Mouse (Mus musculus): ENCODE measurements around the gene Ncf2. TPM values are rescaled to one million over a fixed set of nuclear protein-coding genes. Genes with fewer than 3 reads are reported as not detected.

Ncf2 gene
- polyA plus RNA-seq, 1 experiment: 0.04 TPM

DNA sequence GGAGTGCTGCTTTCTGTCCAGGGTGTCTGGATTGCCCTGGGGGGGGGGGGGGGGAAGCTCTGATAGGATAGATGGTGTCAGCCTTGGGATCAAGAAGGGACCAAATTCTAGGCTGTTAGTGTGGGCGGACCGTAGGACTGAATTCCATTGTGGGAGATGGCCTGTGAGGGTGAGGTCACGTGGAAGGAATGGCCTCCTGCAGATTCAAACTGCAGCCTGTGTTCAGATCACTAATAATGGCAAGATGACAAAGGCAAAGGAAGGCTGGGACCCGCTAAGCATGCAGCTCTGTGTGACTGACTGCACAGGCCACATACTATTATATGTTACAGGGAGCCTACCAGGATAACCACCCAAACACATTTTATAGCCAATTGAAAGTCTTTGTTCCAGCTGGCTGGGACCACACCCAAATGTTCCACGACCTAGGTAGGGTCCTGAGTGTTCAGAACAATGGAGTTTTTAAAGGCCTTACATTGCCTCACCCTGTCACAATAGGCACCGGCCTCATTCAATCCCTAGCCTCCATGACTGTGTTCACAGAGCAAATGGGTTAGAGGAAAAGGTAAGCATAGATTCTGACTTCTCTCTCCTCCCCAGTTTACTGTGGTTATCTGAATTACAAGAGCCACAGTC lies 6.4 kb upstream of the Ncf2 start:
- Histone ChIP-seq H3K36me3 (ENCODE audit: control insufficient read depth, insufficient read depth) (no peaks in the 10 kb centered on the region), H3K79me2 (ENCODE audit: control insufficient read depth, insufficient read depth) (no peaks in the 10 kb centered on the region), H3ac (ENCODE audit: control insufficient read depth, insufficient read length, low read depth) (no peak overlapping the region), H3K79me3 (ENCODE audit: low read depth) (no peaks in the 10 kb centered on the region), H3K27me3 (ENCODE audit: control insufficient read depth, insufficient read depth, insufficient read length) (no peaks in the 10 kb centered on the region), H3K4me3 (ENCODE audit: insufficient read depth, poor library complexity, severe bottlenecking) (no peak overlapping the region)
- TF ChIP-seq MAX (IDR thresholded peaks at IDR 0.05): no peak
- no peak for TF ChIP-seq MYOG (IDR thresholded peaks at IDR 0.05; ENCODE audit: control insufficient read depth, extremely low read depth, insufficient read length)
- TF ChIP-seq MYOD1 (IDR thresholded peaks at IDR 0.05; ENCODE audit: control insufficient read depth, insufficient read length, low read depth): no peak
- TF ChIP-seq USF1 (IDR thresholded peaks at IDR 0.05; ENCODE audit: low read depth): no peak

DNA sequence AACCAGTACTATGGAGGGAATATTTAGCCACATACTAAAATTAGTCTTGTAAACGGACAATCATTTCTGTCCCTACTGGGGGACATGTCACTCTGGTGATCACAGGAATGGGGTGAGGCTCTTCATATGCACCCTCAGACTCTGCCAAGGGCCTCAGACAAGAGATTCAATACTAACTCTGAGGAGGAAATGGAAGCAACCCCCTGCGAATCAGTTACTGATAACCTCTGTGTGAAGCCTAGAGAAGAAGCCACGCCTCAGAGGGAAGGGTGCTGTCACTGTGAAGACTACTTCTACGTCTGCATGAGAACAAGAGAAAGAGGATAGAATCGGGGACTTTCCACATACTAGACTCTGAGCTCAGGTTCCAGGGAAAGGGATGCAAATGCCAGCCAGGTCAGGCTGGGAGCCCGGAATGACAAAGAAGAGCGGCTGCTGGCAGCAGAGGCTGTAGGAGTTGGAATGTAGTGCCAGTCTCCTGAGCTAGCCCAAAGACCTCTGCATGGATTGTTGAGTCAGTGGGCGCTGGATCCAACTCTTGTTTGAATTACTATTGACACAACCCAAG lies 4.2 kb upstream of the Ncf2 start:
- TF ChIP-seq MYOD1 (IDR thresholded peaks at IDR 0.05; ENCODE audit: control insufficient read depth, insufficient read length, low read depth) (no peak), MYOG (IDR thresholded peaks at IDR 0.05; ENCODE audit: control insufficient read depth, extremely low read depth, insufficient read length) (no peak), CEBPB (IDR thresholded peaks at IDR 0.05; ENCODE audit: low read depth) (no peak), MAX (IDR thresholded peaks at IDR 0.05) (no peak), CTCF (IDR thresholded peaks at IDR 0.05; ENCODE audit: control insufficient read depth, insufficient read depth, insufficient read length) (no peak), FOSL1 (IDR thresholded peaks at IDR 0.05; ENCODE audit: insufficient read depth, low read length, poor library complexity, severe bottlenecking) (no peak)
- H3K79me2 ChIP-seq (ENCODE audit: control insufficient read depth, insufficient read depth): no peaks in the 10 kb centered on the region
- H3K4me3 ChIP-seq (ENCODE audit: insufficient read depth, poor library complexity, severe bottlenecking): no peak overlapping the region
- H3ac ChIP-seq (ENCODE audit: control insufficient read depth, insufficient read length, low read depth): no peak overlapping the region
- H3K36me3 ChIP-seq (ENCODE audit: control insufficient read depth, insufficient read depth): no peaks in the 10 kb centered on the region
- no peaks in the 10 kb centered on the region for H3K79me3 ChIP-seq (ENCODE audit: low read depth)
- H3K27me3 ChIP-seq (ENCODE audit: control insufficient read depth, insufficient read depth, insufficient read length): no peaks in the 10 kb centered on the region

DNA sequence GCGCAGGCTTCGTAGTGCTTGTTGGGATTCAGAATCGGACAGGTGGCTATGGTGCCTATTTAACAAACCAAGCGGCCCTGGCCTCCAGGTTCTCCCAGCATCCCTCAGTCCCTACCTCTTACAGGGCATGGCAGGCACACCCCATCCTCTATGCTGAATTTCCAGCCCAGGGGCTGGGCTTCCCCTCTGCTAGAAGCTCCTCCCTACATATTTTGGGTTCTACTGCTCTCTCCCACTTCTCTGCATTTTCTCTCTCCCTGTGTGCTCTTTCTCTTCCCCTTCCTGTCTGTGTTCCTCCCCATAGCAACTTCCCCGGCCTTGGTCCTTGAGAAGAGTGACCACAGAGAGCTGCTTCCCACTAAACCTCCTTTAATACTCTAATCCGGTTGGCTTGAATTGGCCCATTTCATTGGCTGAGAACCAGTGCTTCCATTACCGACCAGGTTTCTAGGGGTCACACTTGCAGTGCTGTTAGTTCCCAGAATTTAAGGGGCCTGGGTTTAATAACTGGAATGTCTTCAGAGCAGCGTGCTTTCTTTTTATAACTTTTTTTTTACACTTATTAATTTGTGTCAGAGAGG lies 3.2 kb upstream of the Ncf2 start:
- no peak for TF ChIP-seq CEBPB (IDR thresholded peaks at IDR 0.05; ENCODE audit: low read depth)
- no peak for TF ChIP-seq CTCF (IDR thresholded peaks at IDR 0.05; ENCODE audit: control insufficient read depth, insufficient read depth, insufficient read length)
- TF ChIP-seq MYOG (IDR thresholded peaks at IDR 0.05; ENCODE audit: control insufficient read depth, extremely low read depth, insufficient read length): no peak
- TF ChIP-seq MAX (IDR thresholded peaks at IDR 0.05): no peak
- no peak for TF ChIP-seq MYOD1 (IDR thresholded peaks at IDR 0.05; ENCODE audit: control insufficient read depth, insufficient read length, low read depth)
- TF ChIP-seq FOSL1 (IDR thresholded peaks at IDR 0.05; ENCODE audit: insufficient read depth, low read length, poor library complexity, severe bottlenecking): no peak
- TF ChIP-seq USF1 (IDR thresholded peaks at IDR 0.05; ENCODE audit: low read depth): no peak
- Histone ChIP-seq H3K27me3 (ENCODE audit: control insufficient read depth, insufficient read depth, insufficient read length) (peaks cover 3% of the 10 kb centered on the region), H3K4me3 (ENCODE audit: insufficient read depth, poor library complexity, severe bottlenecking) (no peak overlapping the region), H3K36me3 (ENCODE audit: control insufficient read depth, insufficient read depth) (no peaks in the 10 kb centered on the region), H3K79me3 (ENCODE audit: low read depth) (no peaks in the 10 kb centered on the region), H3ac (ENCODE audit: control insufficient read depth, insufficient read length, low read depth) (no peak overlapping the region), H3K79me2 (ENCODE audit: control insufficient read depth, insufficient read depth) (no peaks in the 10 kb centered on the region)

DNA sequence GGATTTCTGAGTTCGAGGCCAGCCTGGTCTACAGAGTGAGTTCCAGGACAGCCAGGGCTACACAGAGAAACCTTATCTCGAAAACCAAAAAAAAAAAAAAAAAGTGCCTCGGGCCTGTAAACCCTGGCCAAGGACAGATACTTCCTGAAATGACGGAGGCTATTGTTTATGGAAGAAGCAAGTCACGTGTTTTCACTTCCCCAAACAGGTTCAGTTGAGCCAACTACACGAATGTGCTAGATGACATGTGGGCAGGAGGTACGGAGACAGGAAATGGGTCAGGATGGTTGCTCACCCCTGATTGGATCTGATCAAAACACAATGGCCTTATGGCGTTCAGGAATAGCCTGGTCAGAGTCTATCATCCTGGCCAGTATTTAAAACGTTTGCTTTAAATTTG lies 1.9 kb upstream of the Ncf2 start:
- no peak overlapping the region for H3ac ChIP-seq (ENCODE audit: control insufficient read depth, insufficient read length, low read depth)
- H3K4me3 ChIP-seq (ENCODE audit: insufficient read depth, poor library complexity, severe bottlenecking): no peak overlapping the region
- H3K36me3 ChIP-seq (ENCODE audit: control insufficient read depth, insufficient read depth): no peaks in the 10 kb centered on the region
- H3K79me2 ChIP-seq (ENCODE audit: control insufficient read depth, insufficient read depth): no peaks in the 10 kb centered on the region
- peaks cover 3% of the 10 kb centered on the region for H3K27me3 ChIP-seq (ENCODE audit: control insufficient read depth, insufficient read depth, insufficient read length)
- no peak for TF ChIP-seq MAX (IDR thresholded peaks at IDR 0.05)
- TF ChIP-seq FOSL1 (IDR thresholded peaks at IDR 0.05; ENCODE audit: insufficient read depth, low read length, poor library complexity, severe bottlenecking): no peak
- no peak for TF ChIP-seq USF1 (IDR thresholded peaks at IDR 0.05; ENCODE audit: low read depth)
- no peak for TF ChIP-seq CTCF (IDR thresholded peaks at IDR 0.05; ENCODE audit: control insufficient read depth, insufficient read depth, insufficient read length)
- no peak for TF ChIP-seq MYOG (IDR thresholded peaks at IDR 0.05; ENCODE audit: control insufficient read depth, extremely low read depth, insufficient read length)
- no peak for TF ChIP-seq CEBPB (IDR thresholded peaks at IDR 0.05; ENCODE audit: low read depth)
- TF ChIP-seq MYOD1 (IDR thresholded peaks at IDR 0.05; ENCODE audit: control insufficient read depth, insufficient read length, low read depth): no peak
- no peaks in the 10 kb centered on the region for H3K79me3 ChIP-seq (ENCODE audit: low read depth)

- Histone ChIP-seq H3K36me3 (ENCODE audit: control insufficient read depth, insufficient read depth) (no peaks in the 10 kb centered on the region), H3K27me3 (ENCODE audit: control insufficient read depth, insufficient read depth, insufficient read length) (peaks cover 10% of the 10 kb centered on the region), H3K79me3 (ENCODE audit: low read depth) (no peaks in the 10 kb centered on the region), H3K4me3 (ENCODE audit: insufficient read depth, poor library complexity, severe bottlenecking) (no peak overlapping the region), H3K79me2 (ENCODE audit: control insufficient read depth, insufficient read depth) (no peaks in the 10 kb centered on the region), H3ac (ENCODE audit: control insufficient read depth, insufficient read length, low read depth) (no peak overlapping the region)
- TF ChIP-seq MAX (IDR thresholded peaks at IDR 0.05) (no peak), CEBPB (IDR thresholded peaks at IDR 0.05; ENCODE audit: low read depth) (no peak), CTCF (IDR thresholded peaks at IDR 0.05; ENCODE audit: control insufficient read depth, insufficient read depth, insufficient read length) (no peak), MYOG (IDR thresholded peaks at IDR 0.05; ENCODE audit: control insufficient read depth, extremely low read depth, insufficient read length) (no peak), FOSL1 (IDR thresholded peaks at IDR 0.05; ENCODE audit: insufficient read depth, low read length, poor library complexity, severe bottlenecking) (no peak), MYOD1 (IDR thresholded peaks at IDR 0.05; ENCODE audit: control insufficient read depth, insufficient read length, low read depth) (no peak), USF1 (IDR thresholded peaks at IDR 0.05; ENCODE audit: low read depth) (no peak)
These were observed 711 bp downstream of the Ncf2 start for GRCm38 (mm10) chr1:152800633-152801176.

Data from C2C12 (cell line).